In the genomic region with DNA sequence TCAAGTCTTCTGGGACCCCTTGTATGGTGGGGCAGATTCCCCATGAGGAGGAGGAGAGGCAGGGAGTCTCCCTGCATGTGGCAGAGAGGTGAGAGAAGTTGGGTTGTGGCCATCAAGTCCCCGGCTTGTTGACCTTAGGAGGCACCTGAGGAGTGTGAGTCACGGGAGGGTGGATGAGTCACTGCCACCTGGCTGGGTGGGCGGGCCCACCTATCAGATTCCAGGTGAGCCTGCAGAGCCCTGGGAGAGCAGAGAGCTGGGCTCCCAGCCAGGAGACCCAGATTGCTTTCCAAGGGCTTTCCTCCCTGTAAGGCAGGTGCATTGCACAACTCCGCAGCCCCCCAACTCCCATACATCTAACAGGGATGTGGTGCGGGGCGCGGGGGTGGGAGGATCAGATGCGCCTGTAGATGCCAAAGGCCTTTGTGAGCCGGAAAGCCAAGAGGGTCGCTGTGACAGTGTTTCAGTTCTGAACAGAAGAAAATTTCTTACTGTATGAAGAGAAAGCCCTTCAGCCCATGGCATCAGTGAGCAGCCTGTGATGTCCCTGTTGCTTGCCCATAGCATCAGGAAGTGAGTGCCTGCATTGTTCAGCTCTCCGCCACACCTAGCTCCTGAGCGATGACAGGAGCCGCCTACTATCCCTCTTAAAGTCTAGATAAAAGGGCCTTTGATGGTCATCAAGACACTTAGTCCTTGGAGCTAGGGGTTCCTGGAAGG, we compare ENCODE assay signal across 11 mouse cellular contexts. TPM values are rescaled to one million over a fixed set of nuclear protein-coding genes. Genes with fewer than 3 reads are reported as not detected.
DNase-seq lines count a peak whose midpoint lies in the region; ATAC-seq lines count a peak whose summit lies in the region.
"Had no signal": no experiment of that assay in that cellular context is flagged by ENCODE, and none has a peak within 500 bp of the region (broad histone marks: within the 10 kb centered on the region; RNA-seq: fewer than 3 reads in every experiment).

No protein-coding gene starts in this region.

- no peaks in the 10 kb centered on the region for H3K36me3 ChIP-seq in heart, embryonic 15.5 days
- H3K36me3 ChIP-seq in intestine, embryonic 16.5 days (ENCODE audit: control insufficient read depth, insufficient read depth, low read length): peaks cover 2% of the 10 kb centered on the region; the same call in 1 of the 2 replicates
- no peaks in the 10 kb centered on the region for H3K36me3 ChIP-seq in limb, embryonic 10.5 days
- no peaks in the 10 kb centered on the region for H3K36me3 ChIP-seq in stomach, embryonic 14.5 days (ENCODE audit: control insufficient read depth, insufficient read depth, low read length)
- H3K36me3 ChIP-seq: forebrain, embryonic 12.5 days had no signal

- ATAC-seq in heart, embryonic 15.5 days (replicated peaks; ENCODE audit: insufficient number of reproducible peaks, insufficient read depth, low FRiP score, low read depth): no peak
- peak; percentile 78 for ATAC-seq in intestine, embryonic 16.5 days
- ATAC-seq in stomach, embryonic 14.5 days (ENCODE audit: insufficient number of reproducible peaks, insufficient read depth, low FRiP score, low read depth): peak; percentile 71
- ATAC-seq in inflammation-experienced regulatory T-cells, adult 6 months: no peak

- no peak overlapping the region for H3K4me2 ChIP-seq in heart, embryonic 15.5 days
- H3K4me2 ChIP-seq in intestine, embryonic 16.5 days (ENCODE audit: low read depth, low read length): peak overlapping the region; percentile 32
- no peak overlapping the region for H3K4me2 ChIP-seq in stomach, embryonic 14.5 days (replicated peaks; ENCODE audit: low read depth, low read length)
- H3K4me2 ChIP-seq: forebrain, embryonic 12.5 days had no signal

- no peaks in the 10 kb centered on the region for H3K27me3 ChIP-seq in heart, embryonic 15.5 days
- no peaks in the 10 kb centered on the region for H3K27me3 ChIP-seq in intestine, embryonic 16.5 days (replicated peaks; ENCODE audit: control insufficient read depth, insufficient read depth, low read length)
- H3K27me3 ChIP-seq in limb, embryonic 10.5 days (ENCODE audit: low read depth, poor library complexity, severe bottlenecking): peaks cover 28% of the 10 kb centered on the region; the same call in 1 of the 2 replicates
- H3K27me3 ChIP-seq in stomach, embryonic 14.5 days (ENCODE audit: control insufficient read depth, insufficient read depth, low read length): no peaks in the 10 kb centered on the region

- H3K9me3 ChIP-seq in heart, embryonic 15.5 days (replicated peaks): no peaks in the 10 kb centered on the region
- H3K9me3 ChIP-seq in intestine, embryonic 16.5 days (ENCODE audit: control insufficient read depth, low read length): no peaks in the 10 kb centered on the region
- no peaks in the 10 kb centered on the region for H3K9me3 ChIP-seq in limb, embryonic 10.5 days (replicated peaks)
- no peaks in the 10 kb centered on the region for H3K9me3 ChIP-seq in stomach, embryonic 14.5 days (ENCODE audit: control insufficient read depth, low read depth, low read length)
- H3K9me3 ChIP-seq: forebrain, embryonic 12.5 days had no signal

- peaks cover 74% of the 10 kb centered on the region for H3K4me1 ChIP-seq in heart, embryonic 15.5 days (replicated peaks)
- peaks cover 58% of the 10 kb centered on the region for H3K4me1 ChIP-seq in intestine, embryonic 16.5 days (ENCODE audit: control insufficient read depth, insufficient read depth, low read length)
- peaks cover 41% of the 10 kb centered on the region for H3K4me1 ChIP-seq in limb, embryonic 10.5 days
- peaks cover 46% of the 10 kb centered on the region for H3K4me1 ChIP-seq in stomach, embryonic 14.5 days (ENCODE audit: control insufficient read depth, insufficient read depth, low read length)

- WGBS in heart, embryonic 15.5 days: 67% methylated on average over 13 of the region's 13 CpGs
- WGBS in intestine, embryonic 16.5 days: 56% methylated on average over 13 of the region's 13 CpGs
- WGBS in limb, embryonic 10.5 days: 78% methylated on average over 13 of the region's 13 CpGs
- 70% methylated on average over 13 of the region's 13 CpGs for WGBS in stomach, embryonic 14.5 days

- H3K4me3 ChIP-seq in heart, embryonic 15.5 days: no peak overlapping the region
- H3K4me3 ChIP-seq in intestine, embryonic 16.5 days (ENCODE audit: low read length): no peak overlapping the region
- H3K4me3 ChIP-seq in limb, embryonic 10.5 days: no peak overlapping the region
- H3K4me3 ChIP-seq in stomach, embryonic 14.5 days (ENCODE audit: low read depth, low read length): no peak overlapping the region
- H3K4me3 ChIP-seq: forebrain, embryonic 12.5 days had no signal

- 0 out of 2 replicates have a peak overlapping the region, but pooled peaks have one; percentile 20 for H3K9ac ChIP-seq in heart, embryonic 15.5 days
- peak overlapping the region; percentile 39; the same call in 1 of the 2 replicates for H3K9ac ChIP-seq in intestine, embryonic 16.5 days (ENCODE audit: low read depth, low read length)
- 0 out of 2 replicates have a peak overlapping the region, but pooled peaks have one; percentile 6 for H3K9ac ChIP-seq in stomach, embryonic 14.5 days (replicated peaks; ENCODE audit: low read depth, low read length)
- H3K9ac ChIP-seq: forebrain, embryonic 12.5 days had no signal

- DNase-seq in heart, postnatal 4 days: no peak
- DNase-seq in limb, embryonic 10.5 days (ENCODE audit: low spot score): no peak
- DNase-seq in left cerebral cortex, adult 8-10 months (ENCODE audit: low spot score in 2 of 2): no peak
- DNase-seq in embryo, embryonic 10.5 days (ENCODE audit: low spot score): no peak
- DNase-seq: left cerebral cortex, postnatal 4 days; thymus, postnatal 4 days had no signal

- peak overlapping the region; percentile 93; the same call in 1 of the 2 replicates for H3K27ac ChIP-seq in heart, embryonic 15.5 days
- H3K27ac ChIP-seq in intestine, embryonic 16.5 days (ENCODE audit: low read length): peak overlapping the region; percentile 80
- H3K27ac ChIP-seq in limb, embryonic 10.5 days: peak overlapping the region; percentile 38; the same call in 1 of the 2 replicates
- H3K27ac ChIP-seq in stomach, embryonic 14.5 days (ENCODE audit: low read length): peak overlapping the region; percentile 84
- H3K27ac ChIP-seq: forebrain, embryonic 12.5 days had no signal

RNA-seq across cellular contexts. Expression of gene Gsn, which starts 11.1 kb away (rescaled TPM):
- polyA plus RNA-seq in heart, embryonic 15.5 days (2015; fragmentation: Nextera tagmentation; extraction: Ambion mirVana): 321 and 325 TPM in 2 replicates
- total RNA-seq in heart, postnatal 4 days (2021): 100 to 1,000 TPM; 164 to 171 TPM
- polyA plus RNA-seq in intestine, embryonic 16.5 days (2015; fragmentation: Nextera tagmentation; extraction: Ambion mirVana): 177 TPM in 2 replicates
- polyA plus RNA-seq in limb, embryonic 10.5 days (2016; fragmentation: Nextera tagmentation; extraction: Ambion mirVana): 9.5 and 19.7 TPM in 2 replicates
- 204 and 219 TPM in 2 replicates for polyA plus RNA-seq in stomach, embryonic 14.5 days (2014; fragmentation: Nextera tagmentation; extraction: Ambion mirVana)
- total RNA-seq in left cerebral cortex, adult 8-10 months (2022): 10 to 100 TPM; 49.8 to 64.6 (median 59.3) TPM
- 10 to 100 TPM; 16.2 to 28.8 (median 25.4) TPM for polyA plus RNA-seq in inflammation-experienced regulatory T-cells, adult 6 months (2017; shearing (Covaris generic))

Comparison
In these comparisons a context has a peak if more than half of its experiments do, and no peak if none do; other contexts are left out.
1. ATAC-seq: peak in intestine, embryonic 16.5 days (single experiment) and stomach, embryonic 14.5 days (single experiment); none in heart, embryonic 15.5 days (single experiment) and inflammation-experienced regulatory T-cells, adult 6 months (single experiment).
2. H3K27ac ChIP-seq: peak in every context shown above with its lines; median percentile 93 in heart, embryonic 15.5 days; 84 in stomach, embryonic 14.5 days; 80 in intestine, embryonic 16.5 days; 38 in limb, embryonic 10.5 days.
3. Peak in every context shown above with its lines, with median percentiles within 50 percentile points of each other: H3K9ac ChIP-seq.